Mouse (Mus musculus) cerebral cortex, adult 2 months (tissue): ENCODE data around the gene Dscaml1.

Experiments
- WGBS: fragments of 180-500 bp; shearing (Covaris S2); methylation state at CpG from one replicate; pipeline ENCODE4 v1.1.7; 2018; 5-methylcytosine and 5-hydroxymethylcytosine counted together

The Dscaml1 gene

DNA sequence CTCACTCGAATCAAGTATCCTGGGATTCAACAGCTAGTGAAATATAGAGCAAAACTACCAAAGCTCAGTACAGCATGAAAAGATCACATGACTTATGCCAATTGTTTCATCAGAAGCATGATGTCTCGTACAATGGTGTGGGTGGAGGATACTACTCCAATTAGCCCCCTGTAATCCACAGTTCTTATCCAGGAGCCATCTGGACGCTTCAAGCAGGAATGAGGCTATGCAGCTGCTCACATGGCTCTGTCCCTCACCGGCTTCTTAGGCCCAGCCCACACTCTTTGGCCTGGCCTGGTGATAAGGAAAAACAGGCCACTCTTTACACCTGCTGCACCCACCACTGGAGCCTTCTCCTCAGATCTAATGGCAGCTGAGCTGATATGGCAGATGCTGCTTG lies 208.6 kb downstream of the Dscaml1 start:
- 56% methylated on average over 4 of the region's 4 CpGs for WGBS

DNA sequence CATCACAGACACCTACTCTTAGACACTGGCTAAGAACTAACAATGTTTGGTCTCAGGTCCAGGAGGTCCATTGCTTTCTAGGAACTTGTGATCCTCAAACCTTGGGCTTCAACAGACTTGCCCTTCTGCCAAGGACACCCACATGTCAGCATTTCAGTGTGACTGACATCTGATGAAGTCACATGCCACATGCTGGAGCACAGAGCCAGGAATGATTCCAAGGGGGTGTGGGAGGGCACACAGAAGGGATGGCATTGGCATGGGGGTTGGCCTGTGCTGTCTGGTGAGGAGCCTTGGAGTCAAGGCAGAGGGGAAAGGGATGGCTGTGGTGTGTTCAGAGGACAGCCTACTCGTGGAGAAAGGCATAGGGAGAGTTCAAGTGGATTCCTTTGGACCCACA lies 210.9 kb downstream of the Dscaml1 start:
- WGBS: 56% methylated on average over 1 of the region's 1 CpGs

DNA sequence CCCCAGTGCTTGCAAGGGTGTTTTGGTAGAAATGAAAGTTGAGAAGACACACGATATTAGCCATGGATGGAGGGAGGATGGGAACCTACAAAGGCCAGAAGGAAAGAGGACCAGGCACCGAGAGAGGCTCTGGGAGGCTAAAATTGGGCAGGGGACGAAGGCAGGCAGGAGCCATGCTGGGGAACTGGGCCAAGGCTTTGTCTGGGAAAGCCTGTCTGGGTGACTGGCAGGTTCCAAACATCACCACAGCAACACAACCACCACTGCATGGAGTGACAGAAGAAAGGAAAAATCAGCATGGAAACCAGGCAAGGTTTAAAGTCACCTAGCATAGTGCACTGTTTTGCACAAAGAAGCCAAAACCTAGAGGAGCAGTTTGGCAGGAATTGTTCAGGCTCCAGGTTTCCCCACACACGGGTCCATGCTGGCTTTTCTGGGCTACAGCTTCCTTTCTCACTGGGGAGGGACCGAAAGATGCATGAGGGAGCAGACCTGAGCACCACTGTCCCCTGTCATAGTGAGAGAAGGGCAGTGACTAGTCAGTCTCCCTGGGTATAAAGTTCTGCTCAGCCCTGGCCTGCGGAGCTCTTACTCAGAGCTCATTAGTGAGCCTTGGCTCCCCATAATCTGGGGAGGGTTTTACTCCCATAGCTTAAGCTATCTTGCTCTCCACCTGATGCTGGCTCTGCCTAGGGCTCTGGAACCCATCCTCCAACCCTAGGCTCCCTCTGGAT lies 211.9 kb downstream of the Dscaml1 start:
- 55% methylated on average over 6 of the region's 6 CpGs for WGBS

DNA sequence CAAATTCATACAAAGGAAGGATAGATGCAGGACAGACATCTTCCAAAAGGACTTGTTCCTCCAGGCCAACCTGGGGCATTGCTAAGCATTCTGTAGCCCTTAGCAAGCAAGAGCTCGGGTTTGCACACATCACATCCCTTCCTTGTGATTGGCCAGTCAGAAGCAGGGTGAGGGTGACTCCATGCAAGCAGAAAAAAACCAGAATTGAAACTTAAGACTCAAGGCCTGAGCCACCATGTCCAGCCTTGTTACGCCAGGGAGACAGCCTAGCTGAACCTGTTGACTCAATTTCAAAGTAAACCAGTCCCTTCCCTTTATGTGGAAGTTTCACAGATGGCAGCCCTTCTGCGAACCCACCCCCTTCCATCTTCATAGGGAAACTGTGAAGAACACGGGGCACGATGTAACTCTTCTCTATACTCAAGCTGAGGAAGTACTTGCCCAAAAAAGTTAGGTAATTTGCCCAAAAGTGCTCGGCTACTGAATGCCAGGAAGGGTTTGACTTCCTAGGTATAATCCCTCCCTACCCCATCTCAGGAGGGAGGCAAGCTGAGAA lies 218.5 kb downstream of the Dscaml1 start:
- WGBS: 57% methylated on average over 6 of the region's 6 CpGs

DNA sequence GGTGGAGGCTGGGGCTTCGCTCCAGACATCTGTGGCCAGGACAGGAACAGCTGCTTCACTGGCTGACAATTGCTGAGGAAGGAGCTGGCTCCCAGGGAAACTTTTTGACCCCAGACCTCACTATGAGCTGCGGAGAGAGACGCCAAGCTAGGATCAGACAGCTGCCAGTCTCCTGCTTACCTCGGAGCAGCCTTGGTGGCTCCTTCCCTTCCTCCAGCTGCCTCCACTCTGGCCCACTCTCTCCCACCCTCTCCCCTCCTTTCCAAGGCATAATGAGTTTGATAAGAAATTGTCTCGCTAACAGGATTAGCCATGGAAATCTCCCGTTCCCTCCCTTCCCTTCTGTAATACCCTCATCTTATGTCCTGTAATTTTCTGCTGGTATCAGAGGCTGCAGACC lies 219.1 kb downstream of the Dscaml1 start:
- 65% methylated on average over 6 of the region's 6 CpGs for WGBS

DNA sequence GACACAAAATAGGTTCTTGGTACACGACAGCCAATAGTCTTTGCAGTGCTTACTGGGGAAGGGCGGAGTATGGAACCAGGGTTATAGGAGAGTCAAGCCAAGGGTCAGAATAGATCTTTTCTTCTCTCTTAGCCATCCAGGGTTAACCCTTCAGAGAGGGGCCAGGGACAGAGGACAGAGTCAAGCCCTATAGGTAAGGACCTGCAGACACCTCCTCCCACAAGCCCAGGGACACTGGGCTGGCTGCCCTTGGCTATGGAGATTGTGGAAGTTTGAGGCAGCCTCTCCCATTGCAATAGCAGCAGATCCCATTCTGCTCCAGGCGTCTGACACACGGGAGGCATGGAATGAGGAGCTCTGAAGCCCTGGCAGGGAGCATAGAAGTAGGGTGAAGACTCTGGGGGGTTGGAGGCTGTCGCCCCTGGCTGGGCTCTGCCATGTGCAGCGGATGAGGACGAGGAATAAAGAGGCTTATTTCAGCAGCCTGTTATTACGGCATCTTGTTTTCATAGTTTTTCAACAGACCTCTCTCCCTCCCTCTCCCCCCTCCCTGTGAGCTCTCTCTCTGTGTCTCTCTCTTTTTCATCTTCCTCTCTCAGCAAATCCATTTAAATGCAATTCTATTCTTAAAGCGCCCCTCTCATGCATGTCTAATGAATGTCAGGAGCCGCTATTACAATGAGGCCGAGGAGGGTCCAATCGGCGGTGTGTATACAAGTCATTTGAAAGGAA lies 224.8 kb downstream of the Dscaml1 start:
- WGBS: 35% methylated on average over 13 of the region's 13 CpGs

DNA sequence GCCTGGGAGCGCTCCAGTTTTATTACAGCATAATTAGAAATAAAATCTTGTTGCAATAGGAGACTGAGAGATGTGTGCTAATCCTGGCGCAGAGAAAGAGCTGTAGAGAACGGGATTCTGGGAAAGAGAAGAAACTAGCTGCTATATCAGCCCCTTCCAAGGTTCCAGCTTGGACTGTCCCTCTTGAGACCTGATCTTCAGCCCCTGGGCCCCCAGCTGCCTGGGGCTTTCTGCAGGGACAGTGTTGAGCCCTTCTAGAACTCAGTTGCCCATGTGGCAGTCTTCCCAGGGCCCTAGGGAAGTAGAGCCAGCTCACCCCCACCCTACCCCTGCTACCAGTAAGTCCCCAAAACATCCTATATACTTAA lies 225.4 kb downstream of the Dscaml1 start:
- 42% methylated on average over 3 of the region's 3 CpGs for WGBS

DNA sequence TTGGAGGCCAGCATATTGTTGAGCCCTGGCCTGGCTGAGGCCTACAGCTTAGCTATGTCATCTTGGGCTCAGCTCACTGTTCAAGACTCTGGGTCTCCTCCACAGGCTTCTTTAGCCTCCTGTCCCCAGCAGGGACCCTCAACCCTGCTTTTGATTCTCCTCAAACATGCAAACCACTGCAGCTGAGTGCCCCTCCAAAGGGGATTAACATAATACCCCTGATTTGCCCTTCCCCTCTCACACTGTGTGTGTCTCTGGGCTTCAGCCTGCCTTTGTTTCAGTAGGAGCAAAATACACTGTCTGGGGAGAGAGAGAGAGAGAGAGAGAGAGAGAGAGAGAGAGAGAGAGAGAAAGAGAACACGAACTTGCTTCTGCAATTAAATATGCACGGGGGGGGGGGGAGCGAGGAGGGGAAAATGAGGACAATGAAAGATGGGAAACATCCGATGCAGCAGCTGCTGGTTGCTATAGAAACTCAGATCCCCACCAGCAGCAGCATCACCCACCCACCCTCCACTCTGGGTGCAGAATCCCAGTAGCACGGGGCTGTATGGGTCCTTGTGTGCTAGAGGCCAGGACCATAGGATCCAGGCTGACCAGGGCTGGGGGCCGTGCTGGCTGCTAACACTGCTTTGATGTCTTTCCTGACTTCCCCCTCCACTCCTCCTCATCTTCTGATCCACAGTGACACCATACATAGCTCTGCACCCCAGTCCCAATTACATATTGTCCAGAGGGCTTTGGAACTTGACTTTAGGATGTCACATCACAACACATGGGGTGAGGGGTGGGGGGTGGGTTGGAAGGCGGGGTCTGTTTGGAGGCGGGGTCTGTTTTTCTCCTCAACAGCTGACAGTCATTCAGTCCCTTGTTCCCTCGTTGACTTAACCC lies 231.0 kb downstream of the Dscaml1 start:
- 12% methylated on average over 9 of the region's 9 CpGs for WGBS

DNA sequence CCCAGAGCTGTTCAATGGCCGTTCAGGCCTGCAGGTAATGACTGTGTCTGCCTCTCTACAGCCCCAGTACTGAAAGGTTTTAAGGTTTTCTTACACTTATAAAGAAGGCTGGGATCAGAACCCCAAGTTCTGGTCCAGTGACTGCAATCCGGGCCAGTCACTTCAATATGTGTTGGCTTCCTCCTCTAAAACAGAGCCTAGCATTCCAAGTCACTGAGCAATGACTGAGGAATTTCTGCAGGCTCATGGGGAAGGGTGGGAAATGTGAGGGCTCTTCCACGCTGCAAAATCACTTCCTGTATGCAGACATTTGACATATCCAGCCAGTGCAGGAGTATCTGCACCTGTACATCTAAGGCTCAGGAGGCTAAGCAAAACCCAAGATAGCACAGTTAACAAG lies 233.8 kb downstream of the Dscaml1 start:
- 76% methylated on average over 3 of the region's 3 CpGs for WGBS

DNA sequence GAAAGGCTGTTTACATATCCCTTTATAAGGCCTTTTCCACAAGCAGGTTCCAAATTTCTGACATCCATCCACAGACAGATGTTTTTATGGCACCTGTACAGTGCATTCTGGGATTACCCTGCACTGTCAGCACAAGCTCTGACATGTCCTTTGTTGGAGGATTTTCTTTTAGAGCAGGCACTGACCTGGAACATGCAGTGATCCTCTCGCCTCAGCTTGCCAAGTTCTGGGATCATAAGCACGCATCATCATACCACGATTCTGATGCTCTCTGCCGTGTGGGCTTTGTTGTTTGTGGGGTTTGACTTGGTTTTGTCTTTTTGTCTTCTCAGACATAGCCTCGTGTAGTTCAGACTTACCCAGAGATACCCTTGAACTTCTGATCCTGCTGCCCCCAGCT lies 236.0 kb downstream of the Dscaml1 start:
- WGBS: 48% methylated on average over 5 of the region's 5 CpGs

DNA sequence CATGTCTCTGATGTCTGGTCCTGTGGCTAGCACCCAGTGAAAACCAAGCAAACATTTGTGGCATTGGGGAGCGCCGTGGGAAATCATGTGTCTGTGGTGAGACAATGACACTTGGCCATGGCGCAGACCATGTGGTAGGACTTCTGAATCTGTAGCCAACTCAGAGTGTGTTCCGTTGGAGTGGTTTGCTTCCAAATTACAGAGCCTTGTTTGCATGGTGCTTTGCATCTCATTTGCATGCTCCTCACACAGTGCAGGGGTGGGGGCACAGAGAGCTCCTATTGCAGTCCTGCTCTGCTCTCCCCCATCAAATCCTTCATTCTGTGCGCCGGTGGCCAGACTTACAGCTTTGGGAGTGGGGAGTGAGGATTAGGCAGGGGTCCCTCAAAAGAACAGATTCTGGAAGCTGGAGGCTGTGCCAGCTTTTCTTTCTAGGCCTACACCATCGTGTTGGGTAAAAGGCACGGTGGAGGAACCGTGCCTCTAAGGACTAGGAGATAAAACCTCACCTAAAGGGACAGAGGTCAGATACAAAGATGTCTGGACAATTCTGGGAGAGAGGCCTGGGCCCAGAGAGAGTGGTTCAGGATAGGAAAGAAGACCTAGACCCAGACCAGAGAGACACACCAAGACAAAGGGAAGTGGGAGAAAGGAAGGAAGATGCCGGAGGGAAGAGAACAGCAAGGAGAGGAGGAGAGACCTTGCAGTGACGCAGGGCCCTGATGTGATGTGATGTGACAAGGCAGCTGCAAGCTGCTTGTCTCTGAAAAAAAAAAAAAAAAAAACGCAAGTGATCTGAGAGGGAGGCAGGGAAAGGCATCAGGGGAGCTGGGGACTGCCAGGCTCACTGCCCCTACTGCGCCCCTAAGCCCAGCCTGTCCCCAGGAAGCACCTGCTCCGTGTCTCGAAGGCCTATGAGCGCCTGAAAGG lies 237.2 kb downstream of the Dscaml1 start:
- 37% methylated on average over 16 of the region's 16 CpGs for WGBS

DNA sequence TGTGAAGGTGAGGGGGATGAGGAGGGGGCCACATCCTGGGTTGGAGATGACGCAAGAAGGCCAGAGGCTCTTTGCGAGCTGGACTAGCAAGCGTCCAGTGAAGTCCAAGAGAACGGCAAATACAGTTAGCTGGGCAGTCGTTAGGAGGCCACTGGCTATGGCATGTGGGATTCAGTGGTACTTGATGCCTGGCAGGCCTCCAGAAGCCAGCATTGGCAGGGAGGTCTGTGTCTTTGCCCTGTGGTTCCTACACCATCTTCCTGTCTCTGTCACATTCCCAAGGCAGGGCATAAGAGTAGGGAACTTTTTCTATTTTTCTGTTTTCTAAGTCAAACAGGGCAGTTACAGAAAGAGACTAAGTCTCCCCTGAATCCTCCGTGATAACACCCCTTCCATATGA lies 237.9 kb downstream of the Dscaml1 start:
- 66% methylated on average over 6 of the region's 6 CpGs for WGBS

DNA sequence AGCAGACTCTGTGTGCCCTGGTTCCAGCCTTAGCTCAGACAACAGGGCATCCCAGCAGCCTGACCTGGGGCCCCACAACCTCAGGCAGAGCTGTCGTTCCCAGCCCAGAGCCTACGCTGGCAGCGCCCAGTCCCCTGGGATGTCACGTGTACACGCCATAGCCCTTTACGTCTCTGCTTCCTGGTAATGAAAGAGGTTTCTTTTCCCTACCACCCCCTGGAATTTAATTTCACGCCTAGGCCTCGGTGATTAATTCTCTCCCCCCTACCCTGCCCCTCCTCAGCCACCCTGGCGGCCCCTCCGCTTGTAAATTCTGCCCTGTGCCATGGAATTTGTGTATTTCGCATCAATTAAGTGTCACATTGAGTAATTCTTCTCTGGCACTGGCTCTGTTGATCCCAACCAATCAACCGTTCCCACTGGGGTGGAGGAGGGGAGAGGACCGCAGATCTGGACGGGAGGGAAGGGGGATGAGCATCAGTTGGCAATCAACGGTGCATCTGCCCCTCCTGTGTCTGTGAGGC lies 238.5 kb downstream of the Dscaml1 start:
- 60% methylated on average over 15 of the region's 15 CpGs for WGBS

DNA sequence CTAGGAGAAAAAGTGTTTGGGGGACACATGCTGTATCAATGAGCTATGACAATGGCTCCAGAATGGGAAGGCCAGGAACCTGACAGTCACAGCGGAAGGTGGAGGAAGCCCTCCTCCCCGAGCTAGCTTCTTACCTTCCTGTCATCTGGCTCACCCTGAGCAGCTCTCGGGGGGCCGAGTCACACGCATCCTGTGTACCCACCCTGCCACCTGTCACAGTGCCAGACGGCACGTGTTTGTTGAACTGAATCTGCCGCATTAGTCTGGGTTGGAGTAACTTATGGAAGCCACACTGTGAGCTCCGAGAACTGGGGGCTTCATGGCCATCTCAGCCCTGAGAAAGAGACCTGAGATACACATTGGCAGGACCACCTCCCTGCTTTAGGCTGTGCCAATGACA lies 249.5 kb downstream of the Dscaml1 start:
- 62% methylated on average over 9 of the region's 9 CpGs for whole genome bisulfite sequencing

DNA sequence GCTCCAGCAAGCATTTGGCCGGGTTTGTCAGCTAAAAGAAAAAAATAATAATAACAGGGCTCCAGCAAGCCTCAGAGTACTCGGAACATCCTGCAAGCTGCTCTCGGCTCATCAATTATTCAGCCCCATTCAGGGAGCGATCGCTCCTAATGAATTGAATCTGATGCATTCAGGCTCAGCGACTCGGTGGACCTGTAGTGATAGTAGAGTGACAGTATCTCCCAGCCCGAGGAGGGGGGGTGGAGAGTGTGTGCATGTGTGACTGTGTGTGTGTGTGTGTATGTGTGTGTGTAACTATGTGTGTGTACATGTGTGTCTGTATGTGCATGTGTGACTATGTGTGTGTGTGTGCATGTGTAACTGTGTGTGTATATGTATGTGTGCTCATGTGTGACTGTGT lies 250.2 kb downstream of the Dscaml1 start:
- WGBS: 52% methylated on average over 8 of the region's 8 CpGs

DNA sequence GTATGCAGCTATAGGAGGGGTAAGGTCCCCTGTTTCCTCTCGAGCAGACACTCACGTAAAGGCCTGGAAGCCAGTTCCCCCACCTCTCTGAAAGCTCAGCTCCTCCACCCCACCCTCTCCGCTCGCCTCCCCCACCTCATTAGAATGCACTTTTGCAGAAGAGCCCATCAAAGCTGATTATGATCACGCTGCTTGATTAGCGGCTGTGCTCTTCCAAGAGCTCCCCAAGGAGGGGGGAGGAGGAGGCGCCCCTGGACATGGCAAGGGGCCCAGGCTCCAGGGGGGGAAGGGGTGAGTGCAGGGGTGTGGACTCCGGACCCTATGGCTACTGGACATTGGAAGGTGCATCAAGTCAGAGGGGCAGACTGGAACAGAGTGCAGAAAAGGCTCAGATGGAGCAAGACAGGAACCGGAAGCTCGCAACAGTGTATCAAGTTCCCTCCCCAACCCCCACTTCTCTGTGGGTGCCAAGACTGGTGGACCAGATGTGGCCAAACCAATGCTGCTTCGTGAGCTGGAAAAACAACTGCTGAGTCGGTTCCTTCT lies 250.9 kb downstream of the Dscaml1 start:
- 23% methylated on average over 12 of the region's 12 CpGs for whole genome bisulfite sequencing

DNA sequence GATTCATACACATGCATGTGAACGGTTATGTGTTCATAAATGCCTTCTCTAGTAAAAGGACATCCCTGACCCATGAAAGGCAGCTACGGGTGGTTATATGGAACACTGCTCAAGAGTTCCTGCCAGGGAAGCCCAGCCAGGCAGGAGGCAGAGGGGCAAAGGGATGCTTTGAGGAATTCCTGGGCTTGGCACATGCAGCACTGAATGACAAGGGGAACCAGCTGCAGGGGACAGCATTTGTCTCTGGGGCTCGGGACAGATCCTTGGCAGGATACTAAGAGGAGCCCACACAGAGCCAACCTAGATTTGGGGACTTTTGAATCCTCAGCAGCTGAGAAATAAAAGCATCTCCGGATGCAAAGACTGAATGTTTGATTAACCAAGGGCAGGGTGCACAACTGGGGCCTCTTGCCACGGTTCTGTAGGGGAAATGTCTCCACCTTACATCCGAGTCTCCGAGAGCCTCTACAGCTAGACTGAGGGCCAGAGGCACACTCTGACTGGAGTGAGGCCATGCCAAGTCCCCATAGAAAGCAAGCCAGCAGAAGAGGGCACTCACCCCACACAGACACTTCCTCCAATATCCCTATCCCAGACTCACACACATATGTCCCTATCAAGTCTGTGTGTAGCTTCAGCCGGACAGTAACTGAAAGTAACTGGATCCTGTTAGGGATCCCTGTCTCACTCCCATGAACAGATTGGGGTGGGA lies 251.7 kb downstream of the Dscaml1 start:
- 36% methylated on average over 8 of the region's 8 CpGs for WGBS

DNA sequence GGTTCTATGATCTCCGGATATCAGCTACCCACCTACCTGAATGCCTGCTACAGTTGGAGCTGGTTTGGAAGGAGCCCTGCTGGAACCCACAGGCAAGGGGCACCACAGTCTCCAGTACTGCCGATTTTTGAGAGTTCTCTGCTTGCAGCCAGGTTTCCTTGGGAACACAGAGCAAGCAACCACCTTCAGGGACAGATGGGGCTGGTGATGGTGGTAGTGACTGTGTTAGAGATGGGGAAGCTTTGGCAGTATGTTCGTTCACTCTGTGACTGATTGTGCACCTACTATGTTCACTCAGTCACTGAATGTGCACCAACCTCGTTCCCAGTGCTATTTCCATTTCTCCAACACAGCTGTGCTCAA lies 252.2 kb downstream of the Dscaml1 start:
- 22% methylated on average over 4 of the region's 4 CpGs for WGBS

DNA sequence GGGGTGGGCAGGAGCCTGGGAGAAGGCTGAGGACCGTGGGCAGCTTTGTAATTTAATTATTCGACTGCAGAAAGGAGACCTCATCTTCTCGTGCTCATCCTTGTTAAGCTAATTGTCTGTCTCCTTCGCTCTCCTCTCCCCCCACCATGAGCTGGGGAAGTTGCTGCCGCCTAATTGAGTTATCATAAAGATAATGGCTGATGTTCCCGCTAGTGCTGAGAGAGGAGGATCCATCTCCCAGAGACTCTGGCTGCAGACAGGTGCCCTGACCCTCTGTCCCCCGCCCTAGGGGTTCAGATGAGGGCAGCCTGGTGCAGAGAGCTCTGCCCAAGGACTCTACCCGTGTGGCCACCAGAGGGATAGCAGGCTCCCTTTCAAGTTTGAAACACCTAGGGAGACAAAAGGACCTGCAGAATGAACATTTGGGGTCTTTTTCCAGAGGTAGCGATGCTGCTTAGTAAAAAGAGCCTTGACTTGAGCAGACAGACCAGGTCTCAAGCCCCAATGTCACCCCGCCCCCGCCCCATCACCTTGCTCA lies 256.1 kb downstream of the Dscaml1 start:
- 63% methylated on average over 11 of the region's 11 CpGs for WGBS
